Mouse (Mus musculus) forebrain, embryonic 16.5 days (tissue): Measurements from ENCODE around the gene Lsm7. TPM values are rescaled to one million over a fixed set of nuclear protein-coding genes. Genes with fewer than 3 reads are reported as not detected.

ENCODE experiments used
- ATAC-seq: fragments of 200-750 bp; cut with Nextera tagmentation; 2 replicates; pipeline ENCODE4 v1.8.0; 2017; ENCODE audit warnings: mild to moderate bottlenecking, moderate library complexity
- H3K27ac ChIP-seq: fragments of 300-500 bp; sonication (generic); 2 replicates; pipeline ENCODE4 v1.5.1; 2014; ENCODE audit warnings: low read length, control low read depth
- H3K27me3 ChIP-seq: fragments of 300-500 bp; sonication (generic); replicated peaks from 2 replicates; pipeline ENCODE4 v1.6.1; 2014; ENCODE audit warnings: low read length; ENCODE audit not compliant: control insufficient read depth, insufficient read depth
- H3K36me3 ChIP-seq: fragments of 300-500 bp; sonication (generic); 2 replicates; pipeline ENCODE4 v1.6.1; 2014; ENCODE audit not compliant: control insufficient read depth, insufficient read depth
- H3K4me1 ChIP-seq: fragments of 300-500 bp; sonication (generic); replicated peaks from 2 replicates; pipeline ENCODE4 v1.6.1; 2014; ENCODE audit warnings: low read length; ENCODE audit not compliant: control insufficient read depth, insufficient read depth
- H3K4me2 ChIP-seq: fragments of 300-500 bp; sonication (generic); 2 replicates; pipeline ENCODE4 v1.6.1; 2014; ENCODE audit warnings: mild to moderate bottlenecking, low read length, control low read depth
- H3K4me3 ChIP-seq: fragments of 300-500 bp; sonication (generic); replicated peaks from 2 replicates; pipeline ENCODE4 v1.5.1; 2014; ENCODE audit warnings: mild to moderate bottlenecking, low read length, control low read depth
- H3K9ac ChIP-seq: fragments of 300-500 bp; sonication (generic); replicated peaks from 2 replicates; pipeline ENCODE4 v1.6.1; 2014; ENCODE audit warnings: low read depth, low read length, control low read depth
- H3K9me3 ChIP-seq: fragments of 300-500 bp; sonication (generic); 2 replicates; pipeline ENCODE4 v1.6.1; 2016; ENCODE audit warnings: low read length; ENCODE audit not compliant: control insufficient read depth
- WGBS: fragments of 180-500 bp; shearing (Covaris S2); extraction: QIAGEN DNeasy Blood & Tissue Kit; methylation state at CpG from one replicate; pipeline ENCODE4 v1.1.7; 2014; 5-methylcytosine and 5-hydroxymethylcytosine counted together
- polyA plus RNA-seq: library from polyadenylated mRNA; unstranded; fragments of >200 nt; fragmentation: Nextera tagmentation; extraction: Ambion mirVana; gene quantifications from 2 replicates; pipeline ENCODE4 v1.2.1, GENCODE M21; 2015

Lsm7 gene
- polyA plus RNA-seq, 1 experiment from 2014 or later: 228 TPM

DNA sequence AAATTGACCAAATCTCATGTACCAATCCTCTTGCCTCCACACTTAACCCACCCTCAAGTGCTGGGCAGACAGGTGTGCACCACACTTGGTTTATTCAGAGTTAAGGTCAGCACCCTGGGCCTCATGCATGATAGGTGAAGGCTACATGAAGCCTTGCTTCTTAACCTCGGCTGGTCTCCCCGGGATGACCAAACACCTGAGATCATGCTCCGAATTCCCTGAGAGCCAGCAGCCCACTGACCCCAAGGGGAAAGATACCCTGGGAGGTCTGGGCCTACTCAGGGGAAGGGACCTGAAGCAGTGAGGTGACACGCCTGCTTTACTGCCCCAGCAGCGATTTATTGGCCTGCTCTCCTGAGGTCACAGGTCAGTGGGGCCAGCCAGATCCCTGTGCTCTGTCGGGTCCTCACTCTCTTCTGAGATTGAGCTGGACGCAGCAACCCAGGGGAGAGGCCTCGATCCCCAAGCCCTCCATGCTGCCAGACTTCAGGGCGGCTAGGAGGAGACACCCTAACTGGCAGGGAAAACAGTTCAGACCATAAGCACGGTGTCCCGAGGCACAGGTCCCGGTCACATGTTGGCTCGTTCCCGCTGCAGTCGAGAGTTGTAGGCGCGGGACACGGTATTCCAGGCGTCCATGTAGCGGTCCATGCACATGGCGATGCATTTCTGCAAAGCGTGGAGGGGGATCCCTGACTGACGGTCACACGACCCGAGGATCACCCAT, 44.7 kb upstream of the Lsm7 start:
- H3K4me2 ChIP-seq: peak overlapping the region; percentile 91
- H3K27me3 ChIP-seq: no peaks in the 10 kb centered on the region
- ATAC-seq: no peak; the same call in 1 of the 2 replicates
- peak overlapping the region; percentile 88 for H3K27ac ChIP-seq
- H3K36me3 ChIP-seq: peaks cover 14% of the 10 kb centered on the region
- H3K4me1 ChIP-seq: peaks cover 14% of the 10 kb centered on the region
- peak overlapping the region; percentile 92 for H3K4me3 ChIP-seq
- peak overlapping the region; percentile 87 for H3K9ac ChIP-seq
- H3K9me3 ChIP-seq: no peaks in the 10 kb centered on the region
- 16% methylated on average over 25 of the region's 25 CpGs for WGBS

DNA sequence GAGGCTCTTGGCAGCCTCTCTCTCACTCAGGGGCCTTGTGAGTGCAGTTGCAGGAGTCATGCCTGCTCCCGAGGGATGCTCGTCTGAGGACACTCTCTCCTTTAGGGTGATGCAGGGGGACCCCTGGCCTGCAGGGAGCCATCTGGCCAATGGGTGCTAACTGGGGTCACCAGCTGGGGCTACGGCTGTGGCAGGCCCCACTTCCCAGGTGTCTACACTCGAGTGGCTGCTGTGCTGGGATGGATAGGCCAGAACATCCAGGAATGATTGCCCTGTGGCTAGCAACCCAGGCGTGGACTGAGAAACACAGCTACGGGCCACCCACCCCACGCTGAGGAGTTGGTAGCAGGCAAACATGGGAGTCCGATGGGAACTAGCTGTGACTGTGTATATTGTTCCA, 44.1 kb upstream of the Lsm7 start:
- Histone ChIP-seq H3K27ac (no peak overlapping the region), H3K9me3 (no peaks in the 10 kb centered on the region), H3K27me3 (no peaks in the 10 kb centered on the region), H3K4me2 (no peak overlapping the region; the same call in 1 of the 2 replicates), H3K36me3 (peaks cover 11% of the 10 kb centered on the region), H3K4me3 (no peak overlapping the region), H3K9ac (no peak overlapping the region), H3K4me1 (peaks cover 14% of the 10 kb centered on the region)
- ATAC-seq: no peak
- WGBS: 87% methylated on average over 8 of the region's 8 CpGs

DNA sequence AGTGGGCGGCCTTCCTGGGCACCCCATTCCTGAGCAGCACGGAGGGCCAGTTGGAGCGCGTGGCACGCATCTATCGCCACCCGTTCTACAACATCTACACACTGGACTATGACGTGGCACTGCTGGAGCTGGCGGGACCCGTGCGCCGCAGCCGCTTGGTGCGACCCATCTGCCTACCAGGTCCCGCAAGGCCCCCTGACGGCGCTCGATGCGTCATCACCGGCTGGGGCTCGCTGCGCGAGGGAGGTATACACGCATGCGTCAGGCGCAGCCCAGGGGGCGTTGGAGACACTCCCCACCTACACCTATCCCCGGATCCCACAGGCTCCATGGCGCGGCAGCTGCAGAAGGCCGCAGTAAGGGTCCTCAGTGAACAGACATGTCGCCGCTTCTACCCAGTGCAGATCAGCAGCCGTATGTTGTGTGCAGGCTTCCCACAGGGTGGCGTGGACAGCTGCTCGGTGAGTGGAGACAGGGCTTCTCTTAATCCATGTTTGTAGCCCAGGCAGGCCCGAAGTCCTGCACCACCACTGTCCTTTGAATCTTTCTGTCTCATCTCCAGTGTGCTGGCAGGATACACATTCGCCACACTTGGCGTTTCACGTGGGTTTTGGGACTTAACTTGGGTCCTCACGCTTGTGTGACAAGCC, 43.0 kb upstream of the Lsm7 start:
- no peak overlapping the region for H3K27ac ChIP-seq
- no peaks in the 10 kb centered on the region for H3K9me3 ChIP-seq
- no peak overlapping the region for H3K9ac ChIP-seq
- no peak overlapping the region for H3K4me3 ChIP-seq
- no peaks in the 10 kb centered on the region for H3K27me3 ChIP-seq
- ATAC-seq: no peak
- no peak overlapping the region for H3K4me2 ChIP-seq
- 37% methylated on average over 41 of the region's 41 CpGs for WGBS
- H3K36me3 ChIP-seq: 0 out of 2 replicates have a peak, but pooled peaks cover 2% of the 10 kb centered on the region
- H3K4me1 ChIP-seq: peaks cover 14% of the 10 kb centered on the region

DNA sequence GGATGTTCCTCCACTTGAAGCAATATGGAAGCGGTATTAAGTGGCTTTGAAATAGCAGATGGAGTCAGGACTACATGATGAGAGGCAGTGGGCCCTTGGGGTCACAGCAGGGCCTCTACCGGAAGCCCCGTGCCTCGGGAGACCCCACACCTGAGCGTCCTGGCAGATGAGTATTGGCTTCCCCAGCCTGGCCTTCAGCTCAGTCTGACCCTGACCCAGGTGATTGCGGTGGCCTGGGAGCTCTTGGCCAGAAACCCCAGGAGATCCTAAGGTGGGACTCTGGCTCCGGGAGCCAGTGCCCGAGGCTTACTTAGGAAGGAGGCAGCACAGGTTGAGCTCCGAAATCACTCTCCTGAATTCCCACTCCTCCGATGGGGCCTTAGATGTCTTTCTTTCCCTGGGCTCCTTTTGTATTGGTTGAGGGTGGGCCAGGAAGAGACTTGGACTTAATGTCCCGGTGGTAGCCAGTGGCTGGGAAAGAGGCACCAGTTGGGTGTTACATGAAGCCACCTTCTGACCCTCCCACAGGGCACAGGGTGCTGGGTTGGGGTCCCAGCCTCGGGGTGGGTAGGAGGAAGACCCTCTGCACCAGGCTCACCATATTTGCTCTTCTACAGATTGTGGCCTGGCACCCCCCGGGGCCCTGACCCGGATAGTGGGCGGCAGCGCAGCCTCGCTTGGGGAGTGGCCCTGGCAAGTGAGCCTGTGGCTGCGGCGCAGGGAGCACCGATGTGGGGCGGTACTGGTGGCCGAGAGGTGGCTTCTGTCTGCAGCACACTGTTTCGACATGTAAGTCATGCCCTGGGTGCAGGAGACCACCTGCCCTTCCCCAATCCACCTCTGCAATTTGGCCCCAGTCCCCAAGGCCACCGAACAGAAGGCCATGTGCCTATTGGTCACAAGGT, 41.8 kb upstream of the Lsm7 start:
- H3K36me3 ChIP-seq: 0 out of 2 replicates have a peak, but pooled peaks cover 2% of the 10 kb centered on the region
- WGBS: 75% methylated on average over 24 of the region's 24 CpGs
- no peak overlapping the region for H3K4me2 ChIP-seq
- H3K27ac ChIP-seq: no peak overlapping the region
- H3K4me3 ChIP-seq: no peak overlapping the region
- H3K9ac ChIP-seq: no peak overlapping the region
- H3K4me1 ChIP-seq: peaks cover 14% of the 10 kb centered on the region
- H3K9me3 ChIP-seq: no peaks in the 10 kb centered on the region
- ATAC-seq: no peak
- H3K27me3 ChIP-seq: no peaks in the 10 kb centered on the region

DNA sequence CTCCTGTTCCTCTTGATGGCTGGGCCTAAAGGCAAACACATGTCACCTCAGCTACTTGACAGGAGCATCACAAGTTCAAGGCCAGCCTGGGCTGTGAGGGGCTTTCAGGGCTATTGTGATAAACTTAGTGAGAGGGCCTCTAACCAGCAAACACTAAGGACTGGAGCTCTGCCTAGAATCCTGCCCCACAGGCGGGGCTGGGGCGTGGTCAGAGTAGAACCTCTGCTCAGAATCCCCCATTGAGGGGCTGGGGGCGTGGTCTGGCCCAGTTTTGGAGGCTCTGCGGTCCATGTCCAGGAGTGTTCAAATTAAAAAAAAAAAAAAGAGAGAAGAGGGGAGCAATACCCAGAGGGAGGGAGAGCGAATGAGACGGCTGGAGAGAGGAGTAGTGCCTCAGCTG, 40.7 kb upstream of the Lsm7 start:
- Histone ChIP-seq H3K9ac (no peak overlapping the region), H3K9me3 (no peaks in the 10 kb centered on the region), H3K27me3 (no peaks in the 10 kb centered on the region), H3K4me3 (no peak overlapping the region), H3K4me1 (peaks cover 14% of the 10 kb centered on the region), H3K36me3 (0 out of 2 replicates have a peak, but pooled peaks cover 2% of the 10 kb centered on the region), H3K4me2 (no peak overlapping the region), H3K27ac (no peak overlapping the region)
- 78% methylated on average over 6 of the region's 6 CpGs for WGBS
- ATAC-seq: no peak

DNA sequence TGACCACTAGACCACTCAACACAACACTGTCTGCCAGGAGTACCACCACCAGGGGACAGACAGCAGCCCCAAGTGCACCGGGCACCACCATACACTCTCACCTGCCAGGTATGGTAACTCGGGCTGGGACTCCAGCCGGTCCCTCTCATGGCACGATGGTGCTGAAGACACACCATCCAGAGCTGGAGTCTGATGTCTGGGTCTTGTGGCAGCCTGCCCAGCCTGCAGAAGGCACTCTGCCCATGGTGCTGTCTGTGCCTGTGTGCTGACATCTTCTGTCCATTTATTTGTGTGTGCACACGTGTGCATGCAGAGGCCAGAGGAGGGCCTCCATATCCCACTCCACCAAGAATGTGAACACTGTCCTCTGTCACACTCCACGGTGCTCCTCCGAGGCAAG, 40.1 kb upstream of the Lsm7 start:
- 85% methylated on average over 7 of the region's 7 CpGs for WGBS
- Histone ChIP-seq H3K9ac (no peak overlapping the region), H3K27ac (no peak overlapping the region), H3K27me3 (no peaks in the 10 kb centered on the region), H3K36me3 (0 out of 2 replicates have a peak, but pooled peaks cover 2% of the 10 kb centered on the region), H3K9me3 (no peaks in the 10 kb centered on the region), H3K4me2 (no peak overlapping the region), H3K4me1 (peaks cover 14% of the 10 kb centered on the region), H3K4me3 (no peak overlapping the region)
- no peak for ATAC-seq

DNA sequence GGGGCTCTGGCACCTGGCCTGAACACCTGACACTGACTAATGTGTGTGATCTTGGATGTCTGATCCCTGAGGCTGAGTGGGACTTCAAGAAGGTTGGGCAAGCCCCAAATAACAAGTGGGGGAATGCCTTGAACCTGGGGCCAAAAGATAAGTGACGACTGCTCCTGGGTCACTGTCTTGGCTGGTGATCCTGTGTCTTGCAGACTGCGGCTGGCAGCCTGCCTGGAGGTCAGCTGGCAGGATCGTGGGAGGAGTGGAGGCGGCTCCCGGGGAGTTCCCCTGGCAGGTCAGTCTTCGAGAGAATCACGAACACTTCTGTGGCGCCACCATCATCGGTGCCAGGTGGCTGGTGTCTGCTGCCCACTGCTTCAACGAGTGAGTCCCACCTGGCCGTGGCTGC, 32.2 kb upstream of the Lsm7 start:
- Histone ChIP-seq H3K27me3 (no peaks in the 10 kb centered on the region; the same call in 1 of the 2 replicates), H3K4me3 (no peak overlapping the region), H3K9ac (no peak overlapping the region), H3K4me2 (no peak overlapping the region), H3K4me1 (no peaks in the 10 kb centered on the region), H3K27ac (no peak overlapping the region), H3K36me3 (no peaks in the 10 kb centered on the region), H3K9me3 (no peaks in the 10 kb centered on the region)
- ATAC-seq: no peak
- 65% methylated on average over 11 of the region's 11 CpGs for WGBS

DNA sequence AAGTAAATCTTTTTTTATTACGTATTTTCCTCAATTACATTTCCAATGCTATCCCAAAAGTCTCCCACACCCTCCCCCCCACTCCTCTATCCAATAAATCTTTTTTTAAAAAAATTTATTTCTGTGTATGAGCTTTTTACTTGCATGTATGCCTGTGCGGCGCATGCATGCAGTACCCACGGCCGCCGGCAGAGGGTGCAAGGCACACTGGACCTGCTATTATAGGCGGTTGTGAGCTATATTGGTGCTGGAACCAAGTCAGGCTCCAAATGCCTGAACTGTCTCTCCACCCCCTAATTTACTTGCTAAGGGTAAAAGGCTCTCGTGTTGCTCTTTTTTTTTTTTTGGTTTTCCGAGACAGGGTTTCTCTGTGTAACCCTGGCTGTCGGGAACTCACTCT, 26.3 kb upstream of the Lsm7 start:
- Histone ChIP-seq H3K9me3 (no peaks in the 10 kb centered on the region), H3K4me1 (no peaks in the 10 kb centered on the region), H3K27me3 (no peaks in the 10 kb centered on the region), H3K27ac (no peak overlapping the region), H3K4me3 (no peak overlapping the region), H3K36me3 (no peaks in the 10 kb centered on the region), H3K9ac (no peak overlapping the region), H3K4me2 (no peak overlapping the region)
- ATAC-seq: no peak
- 24% methylated on average over 10 of the region's 10 CpGs for WGBS

DNA sequence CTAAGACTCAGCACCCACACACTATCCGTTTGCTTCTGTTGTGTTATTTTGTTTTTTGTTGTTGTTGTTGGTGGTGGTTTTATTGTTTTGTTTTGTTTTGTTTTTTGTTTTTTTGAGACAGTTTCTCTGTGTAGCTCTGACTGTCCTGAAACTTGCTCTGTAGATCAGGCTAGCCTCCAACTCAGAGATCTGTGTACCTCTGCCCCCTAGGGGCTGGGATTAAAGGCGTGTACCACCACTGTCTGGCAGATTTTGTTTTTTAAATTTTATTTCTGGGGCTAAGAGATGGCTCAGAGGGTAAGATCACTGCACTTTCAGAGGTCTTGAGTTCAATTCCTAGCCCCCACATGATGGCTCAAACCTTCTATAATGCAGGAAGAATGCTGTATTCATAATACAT, 25.9 kb upstream of the Lsm7 start:
- Histone ChIP-seq H3K4me2 (no peak overlapping the region), H3K9me3 (no peaks in the 10 kb centered on the region), H3K9ac (no peak overlapping the region), H3K4me3 (no peak overlapping the region), H3K27ac (no peak overlapping the region), H3K27me3 (no peaks in the 10 kb centered on the region), H3K4me1 (no peaks in the 10 kb centered on the region), H3K36me3 (no peaks in the 10 kb centered on the region)
- 76% methylated on average over 2 of the region's 2 CpGs for WGBS
- no peak for ATAC-seq
